Mouse (Mus musculus) forebrain, embryonic 16.5 days (tissue): ENCODE measurements around the gene Adgb. TPM values are rescaled to one million over a fixed set of nuclear protein-coding genes. Genes with fewer than 3 reads are reported as not detected.

Experiments used
- ATAC-seq: fragments of 200-750 bp; cut with Nextera tagmentation; 2 replicates; pipeline ENCODE4 v1.8.0; 2017; ENCODE audit warnings: mild to moderate bottlenecking, moderate library complexity
- H3K27ac ChIP-seq: fragments of 300-500 bp; sonication (generic); 2 replicates; pipeline ENCODE4 v1.5.1; 2014; ENCODE audit warnings: low read length, control low read depth
- H3K27me3 ChIP-seq: fragments of 300-500 bp; sonication (generic); replicated peaks from 2 replicates; pipeline ENCODE4 v1.6.1; 2014; ENCODE audit warnings: low read length; ENCODE audit not compliant: control insufficient read depth, insufficient read depth
- H3K36me3 ChIP-seq: fragments of 300-500 bp; sonication (generic); 2 replicates; pipeline ENCODE4 v1.6.1; 2014; ENCODE audit not compliant: control insufficient read depth, insufficient read depth
- H3K4me1 ChIP-seq: fragments of 300-500 bp; sonication (generic); replicated peaks from 2 replicates; pipeline ENCODE4 v1.6.1; 2014; ENCODE audit warnings: low read length; ENCODE audit not compliant: control insufficient read depth, insufficient read depth
- H3K4me2 ChIP-seq: fragments of 300-500 bp; sonication (generic); 2 replicates; pipeline ENCODE4 v1.6.1; 2014; ENCODE audit warnings: mild to moderate bottlenecking, low read length, control low read depth
- H3K4me3 ChIP-seq: fragments of 300-500 bp; sonication (generic); replicated peaks from 2 replicates; pipeline ENCODE4 v1.5.1; 2014; ENCODE audit warnings: mild to moderate bottlenecking, low read length, control low read depth
- H3K9ac ChIP-seq: fragments of 300-500 bp; sonication (generic); replicated peaks from 2 replicates; pipeline ENCODE4 v1.6.1; 2014; ENCODE audit warnings: low read depth, low read length, control low read depth
- H3K9me3 ChIP-seq: fragments of 300-500 bp; sonication (generic); 2 replicates; pipeline ENCODE4 v1.6.1; 2016; ENCODE audit warnings: low read length; ENCODE audit not compliant: control insufficient read depth
- WGBS: fragments of 180-500 bp; shearing (Covaris S2); extraction: QIAGEN DNeasy Blood & Tissue Kit; methylation state at CpG from one replicate; pipeline ENCODE4 v1.1.7; 2014; 5-methylcytosine and 5-hydroxymethylcytosine counted together
- polyA plus RNA-seq: library from polyadenylated mRNA; unstranded; fragments of >200 nt; fragmentation: Nextera tagmentation; extraction: Ambion mirVana; gene quantifications from 2 replicates; pipeline ENCODE4 v1.2.1, GENCODE M21; 2015

Gene Adgb
- polyA plus RNA-seq, 1 experiment from 2014 or later = 0.11 TPM

GRCm38 (mm10) chr10:10320364-10321083 lies 151.6 kb downstream of the Adgb start:
- H3K9ac ChIP-seq = 0 out of 2 replicates have a peak overlapping the region, but pooled peaks have one; percentile 27

GRCm38 (mm10) chr10:10318086-10318485 lies 154.0 kb downstream of the Adgb start:
- no peak overlapping the region for H3K27ac ChIP-seq
- H3K36me3 ChIP-seq = no peaks in the 10 kb centered on the region
- H3K9ac ChIP-seq = no peak overlapping the region
- H3K4me2 ChIP-seq = no peak overlapping the region
- no peaks in the 10 kb centered on the region for H3K9me3 ChIP-seq
- no peak overlapping the region for H3K4me3 ChIP-seq
- H3K27me3 ChIP-seq = no peaks in the 10 kb centered on the region
- H3K4me1 ChIP-seq = peaks cover 4% of the 10 kb centered on the region
- ATAC-seq = no peak
- WGBS = 68% methylated on average over 3 of the region's 3 CpGs

More at GRCm38 (mm10) chr10:10320364-10321083, 151.6 kb downstream of the Adgb start:
- H3K27ac ChIP-seq = no peak overlapping the region
- peaks cover 4% of the 10 kb centered on the region for H3K4me1 ChIP-seq
- WGBS = 24% methylated on average over 10 of the region's 10 CpGs
- no peaks in the 10 kb centered on the region for H3K27me3 ChIP-seq
- H3K9me3 ChIP-seq = no peaks in the 10 kb centered on the region
- no peaks in the 10 kb centered on the region for H3K36me3 ChIP-seq
- peak overlapping the region; percentile 31 for H3K4me3 ChIP-seq
- ATAC-seq = peak; percentile 64
- H3K4me2 ChIP-seq = peak overlapping the region; percentile 53

GRCm38 (mm10) chr10:10315631-10316030 lies 156.5 kb downstream of the Adgb start:
- WGBS = 88% methylated on average over 2 of the region's 2 CpGs
- H3K27me3 ChIP-seq = no peaks in the 10 kb centered on the region
- H3K9me3 ChIP-seq = no peaks in the 10 kb centered on the region
- H3K4me3 ChIP-seq = no peak overlapping the region
- H3K27ac ChIP-seq = no peak overlapping the region
- H3K4me2 ChIP-seq = no peak overlapping the region
- no peak overlapping the region for H3K9ac ChIP-seq
- peaks cover 3% of the 10 kb centered on the region for H3K4me1 ChIP-seq
- ATAC-seq = no peak
- H3K36me3 ChIP-seq = no peaks in the 10 kb centered on the region

GRCm38 (mm10) chr10:10314521-10314920 lies 157.6 kb downstream of the Adgb start:
- 74% methylated on average over 5 of the region's 5 CpGs for WGBS
- Histone ChIP-seq H3K4me2 (no peak overlapping the region), H3K27me3 (no peaks in the 10 kb centered on the region), H3K27ac (no peak overlapping the region), H3K36me3 (no peaks in the 10 kb centered on the region), H3K4me1 (no peaks in the 10 kb centered on the region), H3K4me3 (no peak overlapping the region), H3K9me3 (no peaks in the 10 kb centered on the region), H3K9ac (no peak overlapping the region)
- ATAC-seq = no peak

GRCm38 (mm10) chr10:10309877-10310426 lies 162.2 kb downstream of the Adgb start:
- no peak for ATAC-seq

GRCm38 (mm10) chr10:10309056-10309455 lies 163.1 kb downstream of the Adgb start:
- H3K27me3 ChIP-seq = no peaks in the 10 kb centered on the region
- H3K4me1 ChIP-seq = peaks cover 3% of the 10 kb centered on the region
- H3K9me3 ChIP-seq = no peaks in the 10 kb centered on the region
- no peak overlapping the region for H3K4me2 ChIP-seq
- H3K9ac ChIP-seq = no peak overlapping the region
- 72% methylated on average over 4 of the region's 4 CpGs for WGBS
- no peak for ATAC-seq
- no peak overlapping the region for H3K4me3 ChIP-seq
- no peaks in the 10 kb centered on the region for H3K36me3 ChIP-seq
- no peak overlapping the region for H3K27ac ChIP-seq

More at GRCm38 (mm10) chr10:10309877-10310426, 162.2 kb downstream of the Adgb start:
- H3K36me3 ChIP-seq = no peaks in the 10 kb centered on the region
- no peak overlapping the region for H3K27ac ChIP-seq
- 79% methylated on average over 8 of the region's 8 CpGs for WGBS
- no peaks in the 10 kb centered on the region for H3K27me3 ChIP-seq
- H3K9ac ChIP-seq = no peak overlapping the region
- no peaks in the 10 kb centered on the region for H3K4me1 ChIP-seq
- H3K9me3 ChIP-seq = no peaks in the 10 kb centered on the region
- no peak overlapping the region for H3K4me2 ChIP-seq
- no peak overlapping the region for H3K4me3 ChIP-seq

GRCm38 (mm10) chr10:10307384-10307783 lies 164.7 kb downstream of the Adgb start:
- Histone ChIP-seq H3K4me2 (no peak overlapping the region), H3K9ac (no peak overlapping the region), H3K27me3 (no peaks in the 10 kb centered on the region), H3K4me3 (no peak overlapping the region), H3K4me1 (peaks cover 3% of the 10 kb centered on the region), H3K36me3 (no peaks in the 10 kb centered on the region), H3K27ac (no peak overlapping the region), H3K9me3 (no peaks in the 10 kb centered on the region)
- no peak for ATAC-seq
- 86% methylated on average over 5 of the region's 5 CpGs for WGBS

- 48% methylated on average over 4 of the region's 4 CpGs for WGBS
- peaks cover 3% of the 10 kb centered on the region for H3K4me1 ChIP-seq
- no peaks in the 10 kb centered on the region for H3K9me3 ChIP-seq
- H3K4me3 ChIP-seq = no peak overlapping the region
- no peaks in the 10 kb centered on the region for H3K27me3 ChIP-seq
- no peak overlapping the region for H3K4me2 ChIP-seq
- ATAC-seq = peak; percentile 57; the same call in 1 of the 2 replicates
- H3K27ac ChIP-seq = no peak overlapping the region
- no peaks in the 10 kb centered on the region for H3K36me3 ChIP-seq
- H3K9ac ChIP-seq = no peak overlapping the region
Measured at GRCm38 (mm10) chr10:10304370-10304769, 167.8 kb downstream of the Adgb start.

- H3K4me1 ChIP-seq = peaks cover 3% of the 10 kb centered on the region
- WGBS = 8% methylated on average over 4 of the region's 4 CpGs
- no peak for ATAC-seq
Measured at GRCm38 (mm10) chr10:10301692-10302091, 170.4 kb downstream of the Adgb start.

More at GRCm38 (mm10) chr10:10301692-10302091, 170.4 kb downstream of the Adgb start:
- no peaks in the 10 kb centered on the region for H3K9me3 ChIP-seq
- no peak overlapping the region for H3K4me3 ChIP-seq
- no peaks in the 10 kb centered on the region for H3K27me3 ChIP-seq
- no peak overlapping the region for H3K9ac ChIP-seq
- no peak overlapping the region for H3K27ac ChIP-seq
- H3K4me2 ChIP-seq = no peak overlapping the region
- no peaks in the 10 kb centered on the region for H3K36me3 ChIP-seq
